Mouse (Mus musculus) fibroblast of lung, adult 2 months (primary cell): ENCODE measurements around the gene Aadacl4.
"Not testable (repeated sequence)": the region's sequence is repeated elsewhere in the genome, so short reads cannot be mapped to it uniquely, and the experiment has no call there.

Experiments used
- DNase-seq: peaks from one replicate; pipeline ENCODE4 v3.0.0-alpha.2; 2011; ENCODE audit warnings: low read depth

Gene Aadacl4

DNA sequence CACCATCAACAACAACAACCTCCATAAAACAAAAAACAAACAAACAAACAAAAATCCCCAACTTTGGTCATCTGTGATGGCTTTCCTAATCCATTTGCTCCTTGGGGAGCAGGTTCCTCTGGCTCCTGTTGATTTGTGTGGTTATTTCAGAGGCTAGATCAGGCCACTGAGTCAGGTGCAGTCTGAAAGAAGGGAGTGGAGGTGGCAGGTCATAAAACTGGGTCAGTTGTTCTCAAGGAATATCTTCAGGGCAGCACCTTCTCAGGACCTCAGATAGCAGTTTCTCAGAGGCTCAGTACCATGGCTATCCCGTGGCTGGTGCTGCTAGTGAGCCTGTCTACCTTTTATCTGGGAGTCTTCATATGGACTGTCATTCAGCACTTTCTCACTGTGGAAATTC lies at the start of gene Aadacl4:
TSS of gene Aadacl4 (plus strand) at position 301 of the 400 bp plus-strand sequence.
- DNase-seq = no peak

DNA sequence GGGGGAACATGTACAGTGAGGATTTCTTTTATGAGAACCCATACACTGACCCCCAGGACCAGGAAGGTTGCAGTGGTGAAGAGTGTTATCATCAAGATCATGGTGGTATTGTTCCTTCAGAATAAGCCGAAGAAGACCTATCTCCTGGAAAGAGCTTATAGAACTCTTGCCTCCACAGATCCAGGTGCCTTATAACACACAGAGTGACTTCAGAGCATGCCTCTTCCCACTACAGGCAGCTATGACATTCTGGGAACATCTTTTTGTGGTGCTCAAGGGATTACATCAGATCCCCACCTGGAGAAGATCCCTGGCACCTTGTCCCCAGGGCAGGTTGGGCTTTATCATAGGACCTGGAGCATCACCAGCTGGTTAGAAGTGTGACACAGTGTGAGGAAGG lies 48.5 kb upstream of the Aadacl4 start, which contains the start of gene Gm13124:
TSS of gene Gm13124 (minus strand) at position 101 of the 400 bp plus-strand sequence.
- DNase-seq = no peak

DNA sequence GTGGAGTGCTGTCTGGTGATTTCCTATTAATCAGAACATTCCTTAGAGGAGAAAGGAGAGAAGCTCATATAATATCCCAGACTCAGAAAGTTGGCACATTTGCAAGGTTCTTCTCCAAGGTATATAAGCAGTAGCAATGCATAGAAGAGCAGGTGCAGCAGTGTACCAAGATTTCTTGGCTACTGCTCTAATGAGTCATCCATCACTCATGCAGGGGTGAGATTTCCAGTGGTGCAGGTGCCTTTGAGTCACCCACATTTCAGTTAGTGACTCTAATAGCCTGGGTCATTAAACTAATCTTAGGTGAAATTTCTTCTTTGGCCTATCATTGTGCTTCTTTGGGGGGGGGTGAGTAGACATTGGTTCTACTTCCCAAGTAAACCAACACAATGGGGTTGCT lies 45.8 kb upstream of the Aadacl4 start:
- DNase-seq = no peak

DNA sequence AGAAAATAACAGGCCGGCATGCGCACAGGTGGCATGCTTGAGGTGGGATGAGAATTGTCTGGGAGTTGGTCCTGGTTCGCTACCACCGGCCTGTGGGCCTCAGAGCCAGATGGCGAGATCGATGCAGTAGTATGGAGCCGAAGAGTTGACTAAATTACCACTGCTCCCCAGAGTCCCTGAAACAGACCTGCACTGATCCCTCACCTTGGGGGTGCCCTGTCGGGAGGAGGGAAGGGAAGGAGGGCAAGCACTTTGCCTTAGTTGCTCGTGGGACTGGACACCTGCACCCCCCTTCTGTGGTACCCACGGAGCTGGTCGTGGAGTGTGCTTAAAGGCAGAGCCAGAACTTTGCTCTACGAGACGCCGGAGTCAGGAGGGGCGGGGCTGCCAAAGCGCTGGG lies 27.3 kb upstream of the Aadacl4 start:
- DNase-seq = not testable (repeated sequence)

DNA sequence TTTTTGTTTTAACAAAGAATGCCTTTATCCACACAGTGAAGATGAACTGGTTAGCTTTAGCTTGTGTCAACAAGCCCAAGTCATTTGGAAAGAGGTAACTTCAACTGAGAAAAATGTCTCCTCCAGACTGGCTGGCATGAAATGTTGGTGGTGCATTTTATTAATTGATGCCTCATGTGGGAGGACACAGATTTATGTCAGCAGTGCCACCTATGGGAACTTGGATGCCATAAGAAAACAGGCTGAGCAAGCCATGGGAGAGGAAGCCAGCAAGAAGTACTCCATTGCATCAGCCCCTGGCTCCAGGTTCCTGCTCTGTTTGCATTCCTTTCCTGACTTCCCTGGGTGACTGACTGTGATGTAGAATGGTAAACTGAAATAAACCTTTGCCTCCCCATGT lies 20.7 kb upstream of the Aadacl4 start:
- DNase-seq = no peak

DNA sequence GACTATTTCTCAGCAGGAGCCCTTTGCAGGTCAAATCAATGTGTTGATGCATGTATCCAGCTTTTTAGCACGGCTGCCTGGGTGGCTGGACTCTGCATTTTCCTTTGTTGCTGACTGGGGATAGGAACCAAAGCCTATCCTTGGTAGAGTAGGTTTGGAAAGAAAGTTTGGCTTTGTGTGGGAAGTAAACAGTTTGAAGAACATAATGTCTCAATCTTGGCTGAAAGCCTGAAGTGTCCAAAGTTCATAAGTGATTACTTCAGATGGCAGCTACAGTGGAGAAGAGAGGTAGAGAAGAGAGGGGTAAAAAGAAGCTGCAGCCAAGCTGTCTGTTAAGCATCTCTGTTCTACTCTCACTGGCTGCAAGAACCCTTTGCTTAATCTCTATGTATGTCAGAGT lies 1.1 kb downstream of the Aadacl4 start:
- no peak for DNase-seq

DNA sequence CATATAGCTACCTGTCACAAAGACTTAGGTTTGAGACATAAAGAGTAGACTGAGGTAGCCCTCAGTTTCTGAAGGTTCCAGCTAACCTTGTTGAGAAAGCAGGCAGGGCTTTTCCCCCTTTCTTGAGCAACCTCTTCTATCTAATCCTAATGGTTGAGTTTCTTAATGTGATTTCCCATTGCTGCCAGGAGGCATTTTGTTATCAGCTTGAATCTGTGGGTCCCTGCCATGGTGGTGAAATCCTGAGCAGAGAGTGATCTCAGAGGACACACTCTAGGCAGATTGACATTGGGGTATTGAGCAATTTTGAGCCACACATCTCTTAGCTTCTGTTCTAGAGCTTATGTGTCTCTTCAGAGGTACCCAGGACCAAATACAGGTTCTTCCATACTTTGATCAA lies 24.8 kb downstream of the Aadacl4 start:
- no peak for DNase-seq
